Mouse (Mus musculus) CH12.LX (cell line): ENCODE results near the gene Rbm25. TPM values are rescaled to one million over a fixed set of nuclear protein-coding genes. Genes with fewer than 3 reads are reported as not detected.

Source experiments
- DNase-seq: peaks from one replicate; pipeline ENCODE4 v3.0.0-alpha.2; 2013; ENCODE audit errors: extremely low read depth
- H3K27ac ChIP-seq: 2 replicates; pipeline ENCODE4 v1.5.1; 2012; ENCODE audit warnings: low read depth, mild to moderate bottlenecking, control low read depth, moderate library complexity; ENCODE audit not compliant: insufficient read depth
- H3K27me3 ChIP-seq: replicated peaks from 2 replicates; pipeline ENCODE3; 2012; ENCODE audit warnings: inconsistent platforms
- H3K36me3 ChIP-seq, 2 experiments: replicated peaks in 1 of 2; 2 replicates each; pipeline versions ENCODE3 to v1.6.1; 2012; ENCODE audit warnings: inconsistent platforms in 1 of 2, low read length in 1 of 2, mild to moderate bottlenecking in 1 of 2, mixed read lengths in 1 of 2, moderate library complexity in 1 of 2; ENCODE audit not compliant: control insufficient read depth in 1 of 2, insufficient read depth in 1 of 2
- H3K4me1 ChIP-seq, 2 experiments: 2 replicates each; pipeline ENCODE4 v1.6.1; 2012; ENCODE audit warnings: inconsistent platforms in 1 of 2, moderate library complexity in 1 of 2; ENCODE audit not compliant: insufficient read depth in 2 of 2, control insufficient read depth in 1 of 2
- H3K4me2 ChIP-seq: 2 replicates; pipeline ENCODE4 v1.6.1; 2012; ENCODE audit warnings: low read depth, mild to moderate bottlenecking, control low read depth; ENCODE audit not compliant: poor library complexity, insufficient read depth, severe bottlenecking
- H3K4me3 ChIP-seq, 3 experiments: fragments of 150-350 bp in 1 of 3; sonication (generic) in 1 of 3; replicated peaks in 1 of 3; 2 replicates each; pipeline versions ENCODE3 to v1.5.1; 2011 to 2012; ENCODE audit warnings: low read depth in 2 of 3, low read length in 2 of 3, mild to moderate bottlenecking in 2 of 3, moderate library complexity in 2 of 3, control low read depth in 1 of 3, improper control_type of control experiment in 1 of 3, inconsistent platforms in 1 of 3, mixed read lengths in 1 of 3; ENCODE audit not compliant: poor library complexity in 1 of 3
- H3K79me2 ChIP-seq: replicated peaks from 2 replicates; pipeline ENCODE4 v1.6.1; 2012; ENCODE audit warnings: mild to moderate bottlenecking, moderate library complexity; ENCODE audit not compliant: control insufficient read depth, poor library complexity, insufficient read depth, severe bottlenecking; ENCODE audit errors: extremely low read depth
- H3K9ac ChIP-seq: 2 replicates; pipeline ENCODE4 v1.6.1; 2012; ENCODE audit warnings: low read depth, mild to moderate bottlenecking, control low read depth, moderate library complexity; ENCODE audit not compliant: insufficient read depth
- H3K9me3 ChIP-seq: replicated peaks from 2 replicates; pipeline ENCODE3; 2012; ENCODE audit warnings: low read length, inconsistent platforms, mixed read lengths
- BHLHE40 ChIP-seq: IDR thresholded peaks from 2 replicates; pipeline ENCODE4 v1.6.1; 2011; ENCODE audit warnings: mild to moderate bottlenecking, low read depth, low read length, improper control_type of control experiment
- CHD2 ChIP-seq: IDR thresholded peaks from 2 replicates; pipeline ENCODE4 v1.6.1; 2011; ENCODE audit warnings: low read length, improper control_type of control experiment
- CTCF ChIP-seq, 2 experiments: IDR thresholded peaks in 1 of 2; conservative IDR thresholded peaks in 1 of 2; 2 replicates each; pipeline ENCODE4 v1.5.1; 2011 to 2012; ENCODE audit warnings: low read depth in 2 of 2, low read length in 2 of 2, improper control_type of control experiment in 1 of 2, inconsistent platforms in 1 of 2, mild to moderate bottlenecking in 1 of 2, moderate library complexity in 1 of 2
- ELF1 ChIP-seq: IDR thresholded peaks from 2 replicates; pipeline ENCODE4 v1.6.1; 2014; ENCODE audit warnings: low read depth, mild to moderate bottlenecking, inconsistent platforms, low read length, improper control_type of control experiment
- EP300 ChIP-seq: IDR thresholded peaks from 2 replicates; pipeline ENCODE4 v1.6.1; 2011; ENCODE audit warnings: low read length, improper control_type of control experiment
- JUND ChIP-seq: conservative IDR thresholded peaks from 2 replicates; pipeline ENCODE4 v1.6.1; 2011; ENCODE audit warnings: low read depth, low read length, improper control_type of control experiment
- MAFK ChIP-seq: IDR thresholded peaks from 2 replicates; pipeline ENCODE4 v1.6.1; 2011; ENCODE audit warnings: low read length, improper control_type of control experiment; ENCODE audit not compliant: insufficient replicate concordance
- MAX ChIP-seq: IDR thresholded peaks from 2 replicates; pipeline ENCODE4 v1.6.1; 2011; ENCODE audit warnings: low read length, improper control_type of control experiment
- MAZ ChIP-seq: IDR thresholded peaks from 2 replicates; pipeline ENCODE4 v1.6.1; 2012; ENCODE audit warnings: low read depth, mild to moderate bottlenecking, inconsistent platforms, low read length, improper control_type of control experiment, moderate library complexity
- MXI1 ChIP-seq: IDR thresholded peaks from 2 replicates; pipeline ENCODE4 v1.6.1; 2011; ENCODE audit warnings: mild to moderate bottlenecking, low read depth, low read length, improper control_type of control experiment
- MYC ChIP-seq: IDR thresholded peaks from 2 replicates; pipeline ENCODE4 v1.6.1; 2011; ENCODE audit warnings: low read depth, mild to moderate bottlenecking, improper control_type of control experiment, low read length
- NELFE ChIP-seq: IDR thresholded peaks from 2 replicates; pipeline ENCODE4 v1.6.1; 2011; ENCODE audit warnings: low read depth, low read length, improper control_type of control experiment
- NRF1 ChIP-seq: IDR thresholded peaks from 2 replicates; pipeline ENCODE4 v1.6.1; 2014; ENCODE audit warnings: low read depth, mild to moderate bottlenecking, inconsistent platforms, low read length, improper control_type of control experiment, moderate library complexity
- PAX5 ChIP-seq: IDR thresholded peaks from 2 replicates; pipeline ENCODE4 v1.6.1; 2012; ENCODE audit warnings: low read length, inconsistent platforms, mixed read lengths
- POLR2AphosphoS2 ChIP-seq: IDR thresholded peaks from 2 replicates; pipeline ENCODE4 v1.6.1; 2011; ENCODE audit warnings: low read depth, low read length, improper control_type of control experiment
- SIN3A ChIP-seq: IDR thresholded peaks from 2 replicates; pipeline ENCODE4 v1.6.1; 2012; ENCODE audit warnings: low read length, improper control_type of control experiment, inconsistent platforms
- SMC3 ChIP-seq: IDR thresholded peaks from 2 replicates; pipeline ENCODE4 v1.6.1; 2011; ENCODE audit warnings: low read depth, low read length, improper control_type of control experiment
- TBP ChIP-seq: conservative IDR thresholded peaks from 2 replicates; pipeline ENCODE4 v1.6.1; 2011; ENCODE audit warnings: low read depth, low read length, improper control_type of control experiment
- TCF12 ChIP-seq: IDR thresholded peaks from 2 replicates; pipeline ENCODE4 v1.6.1; 2014; ENCODE audit warnings: low read depth, mild to moderate bottlenecking, inconsistent platforms, low read length, improper control_type of control experiment
- UBTF ChIP-seq: IDR thresholded peaks from 2 replicates; pipeline ENCODE4 v1.6.1; 2012; ENCODE audit warnings: low read depth, mild to moderate bottlenecking, inconsistent platforms, low read length, improper control_type of control experiment, moderate library complexity
- USF2 ChIP-seq: conservative IDR thresholded peaks from 2 replicates; pipeline ENCODE4 v1.6.1; 2011; ENCODE audit warnings: low read depth, low read length, improper control_type of control experiment
- ZC3H11A ChIP-seq: IDR thresholded peaks from 2 replicates; pipeline ENCODE4 v1.6.1; 2012; ENCODE audit warnings: low read depth, mild to moderate bottlenecking, inconsistent platforms, low read length, improper control_type of control experiment
- ZNF384 ChIP-seq: IDR thresholded peaks from 2 replicates; pipeline ENCODE4 v1.6.1; 2012; ENCODE audit warnings: low read depth, low read length, improper control_type of control experiment, inconsistent platforms
- dilution Hi-C: fragments of 300-500 bp; cut with MboI; formaldehyde crosslinking; loops from 2 replicates; pipeline ENCODE4 v1.14.3; 2020; ENCODE audit warnings: low sequenced_read_pairs; ENCODE audit not compliant: extremely low pct_unique_long_range_greater_than_20kb, extremely low pct_ligation_motif_present
- in situ Hi-C: fragments of 300-500 bp; cut with MboI; formaldehyde crosslinking; loops from 3 replicates; pipeline ENCODE4 v1.14.3; 2019; ENCODE audit warnings: low sequenced_read_pairs, low pct_ligation_motif_present, low pct_unique_long_range_greater_than_20kb, mixed read lengths
- polyA plus RNA-seq: library from polyadenylated mRNA; unstranded; fragments of >175 nt; gene quantifications from 2 replicates; pipeline ENCODE4 v1.2.1, GENCODE M21; 2012; ENCODE audit warnings: low read depth; ENCODE audit not compliant: insufficient read length
- total RNA-seq, 2 experiments: library from RNA; depleted of rRNA; stranded (reverse); fragments of 300-350 nt in 1 of 2; fragments of >200 nt in 1 of 2; gene quantifications; 2 replicates each; pipeline ENCODE4 v1.2.3; 2012 to 2014

The Rbm25 gene
- total and polyA plus RNA-seq, 3 experiments = 58.6 to 227 (median 97.5) TPM

GRCm38 (mm10) chr12:83687934-83688315 is 56.9 kb downstream of the Rbm25 start, which contains the start of gene Psen1 (continued):
- TF ChIP-seq ZC3H11A (no peak), ELF1 (peak; percentile 84), CHD2 (peak; percentile 81), PAX5 (no peak), JUND (no peak), MAX (peak; percentile 93), EP300 (peak; percentile 45; the same call in 1 of the 2 replicates), SIN3A (0 out of 2 replicates have a peak, but pooled peaks have one; percentile 10), ZNF384 (0 out of 2 replicates have a peak, but pooled peaks have one; percentile 14), MAZ (peak; percentile 97), USF2 (no peak), CTCF (conservative IDR thresholded peaks at IDR 0.05 in 1 of 2, IDR thresholded peaks at IDR 0.05 in 1 of 2; ENCODE audit: low read depth in 2 of 2, low read length in 2 of 2) (no peak), NELFE (peak; percentile 95), MAFK (peak; percentile 42; the same call in 1 of the 2 replicates)
- TF ChIP-seq, all 38 proteins: peak for 27

GRCm38 (mm10) chr12:83688316-83689086 is 57.5 kb downstream of the Rbm25 start:
- H3K27ac ChIP-seq = peak overlapping the region; percentile 91
- H3K79me2 ChIP-seq = peaks cover 45% of the 10 kb centered on the region
- H3K36me3 ChIP-seq = peaks cover 5 to 29% of the 10 kb centered on the region in 2 experiments
- H3K4me1 ChIP-seq = peaks cover 3 to 41% of the 10 kb centered on the region in 2 experiments; a peak in 3 of 4 replicates
- H3K4me3 ChIP-seq = peak overlapping the region; percentile 68 to 79 (median 77)
- H3K4me2 ChIP-seq = peak overlapping the region; percentile 82
- H3K9me3 ChIP-seq = no peaks in the 10 kb centered on the region
- TF ChIP-seq SMC3 (no peak), BHLHE40 (peak; percentile 67), NRF1 (no peak), ZC3H11A (no peak), SIN3A (peak; percentile 93), MYC (peak; percentile 47), MXI1 (peak; percentile 83), UBTF (no peak), TCF12 (no peak), POLR2AphosphoS2 (no peak; the same call in 1 of the 2 replicates), TBP (0 out of 2 replicates have a peak, but pooled peaks have one; percentile 23)
- H3K9ac ChIP-seq = peak overlapping the region; percentile 81
- peak; percentile 65 for DNase-seq
- in situ Hi-C loops = no loop called here
- H3K27me3 ChIP-seq = no peaks in the 10 kb centered on the region
- dilution Hi-C loops = no loop called here
